Mouse (Mus musculus): ENCODE results near the gene Kcnip3. TPM values are rescaled to one million over a fixed set of nuclear protein-coding genes. Genes with fewer than 3 reads are reported as not detected.

Gene Kcnip3
- total and polyA plus RNA-seq, 2 experiments: 0.09 to 0.45 TPM

- Histone ChIP-seq H3K27me3 (ENCODE audit: control insufficient read depth, insufficient read depth, low read length) (no peaks in the 10 kb centered on the region), H3K4me1 (ENCODE audit: control insufficient read depth, insufficient read depth, low read length) (no peaks in the 10 kb centered on the region), H3K9ac (ENCODE audit: low read depth, low read length) (no peak overlapping the region), H3K4me3 (ENCODE audit: insufficient read depth, low read depth, low read length) (no peak overlapping the region), H3K27ac (replicated peaks; ENCODE audit: insufficient read depth, low read depth, low read length) (no peak overlapping the region), H3K36me3 (ENCODE audit: control insufficient read depth, insufficient read depth, low read length) (no peaks in the 10 kb centered on the region; the same call in 1 of the 2 replicates), H3K79me2 (ENCODE audit: control insufficient read depth, insufficient read depth, low read length) (no peaks in the 10 kb centered on the region)
- TF ChIP-seq POLR2A (IDR thresholded peaks at IDR 0.05; ENCODE audit: extremely low read depth, insufficient read depth, low read length) (no peak), CTCF (IDR thresholded peaks at IDR 0.05; ENCODE audit: low read depth, low read length) (no peak)
- 93% methylated on average over 9 of the region's 9 CpGs for WGBS
- no peak for DNase-seq (ENCODE audit: extremely low read depth, low read depth, low spot score)
These were observed 88.2 kb downstream of the Kcnip3 start for GRCm38 (mm10) chr2:127433487-127434295.

DNA sequence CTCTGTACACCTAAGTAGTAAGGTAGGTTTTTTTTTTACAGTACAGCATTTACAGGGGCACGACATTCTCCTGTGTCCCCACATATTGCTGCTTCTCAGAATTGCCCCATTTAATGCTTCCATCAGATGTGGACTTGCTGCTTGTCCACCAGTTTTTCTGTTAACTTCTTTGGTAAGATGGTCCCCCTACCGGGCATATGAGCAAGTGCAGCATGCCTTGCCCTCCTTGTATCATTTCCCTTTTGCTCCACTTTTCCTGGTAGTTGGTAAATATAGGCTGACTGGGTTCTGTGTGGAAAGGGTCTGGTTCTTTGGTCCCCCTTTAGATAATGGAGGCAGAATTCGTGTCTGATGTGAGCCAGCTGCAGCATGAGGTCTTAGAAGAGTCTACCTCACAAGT, 91.7 kb downstream of the Kcnip3 start:
- peak; percentile 59 for DNase-seq (ENCODE audit: extremely low read depth, low read depth, low spot score)
- Histone ChIP-seq H3K9ac (ENCODE audit: low read depth, low read length) (no peak overlapping the region), H3K36me3 (ENCODE audit: control insufficient read depth, insufficient read depth, low read length) (no peaks in the 10 kb centered on the region), H3K27me3 (ENCODE audit: control insufficient read depth, insufficient read depth, low read length) (no peaks in the 10 kb centered on the region), H3K4me1 (ENCODE audit: control insufficient read depth, insufficient read depth, low read length) (no peaks in the 10 kb centered on the region), H3K79me2 (ENCODE audit: control insufficient read depth, insufficient read depth, low read length) (no peaks in the 10 kb centered on the region), H3K4me3 (ENCODE audit: insufficient read depth, low read depth, low read length) (no peak overlapping the region), H3K27ac (replicated peaks; ENCODE audit: insufficient read depth, low read depth, low read length) (no peak overlapping the region)
- TF ChIP-seq CTCF (IDR thresholded peaks at IDR 0.05; ENCODE audit: low read depth, low read length) (peak; percentile 57; the same call in 1 of the 2 replicates), POLR2A (IDR thresholded peaks at IDR 0.05; ENCODE audit: extremely low read depth, insufficient read depth, low read length) (no peak)
- WGBS: 5% methylated on average over 3 of the region's 3 CpGs

DNA sequence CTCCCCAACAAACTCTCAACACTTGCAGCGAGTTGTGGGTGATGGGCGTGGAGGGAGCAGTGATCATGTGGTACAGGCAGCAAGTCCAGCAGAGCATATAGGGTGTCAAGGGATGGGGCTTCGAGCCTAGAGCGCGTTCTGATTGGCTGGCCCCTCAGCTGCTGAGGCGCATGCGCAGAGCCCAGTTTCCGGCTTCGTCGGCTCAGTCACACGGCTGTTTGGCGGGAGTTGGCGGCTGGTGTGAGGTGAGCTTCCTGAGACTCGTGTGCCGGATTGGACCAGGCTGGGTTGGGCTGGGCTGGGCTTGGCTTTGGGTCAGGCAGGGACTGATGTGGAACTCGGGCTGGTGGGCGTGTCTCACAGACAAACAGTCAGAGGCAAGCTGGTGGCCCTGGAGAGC, 96.9 kb downstream of the Kcnip3 start, which contains the start of gene Gpat2:
Gpat2 (plus strand) TSS at position 223 of the 400 bp plus-strand sequence.
- Histone ChIP-seq H3K79me2 (ENCODE audit: control insufficient read depth, insufficient read depth, low read length) (no peaks in the 10 kb centered on the region), H3K27ac (replicated peaks; ENCODE audit: insufficient read depth, low read depth, low read length) (no peak within 1 kb of the TSS), H3K36me3 (ENCODE audit: control insufficient read depth, insufficient read depth, low read length) (no peaks in the 10 kb centered on the region), H3K4me1 (ENCODE audit: control insufficient read depth, insufficient read depth, low read length) (no peaks in the 10 kb centered on the region), H3K9ac (ENCODE audit: low read depth, low read length) (no peak within 1 kb of the TSS), H3K27me3 (ENCODE audit: control insufficient read depth, insufficient read depth, low read length) (no peaks in the 10 kb centered on the region), H3K4me3 (ENCODE audit: insufficient read depth, low read depth, low read length) (no peak within 1 kb of the TSS)
- TF ChIP-seq CTCF (IDR thresholded peaks at IDR 0.05; ENCODE audit: low read depth, low read length) (no peak), POLR2A (IDR thresholded peaks at IDR 0.05; ENCODE audit: extremely low read depth, insufficient read depth, low read length) (no peak)
- no peak for DNase-seq (ENCODE audit: extremely low read depth, low read depth, low spot score)
- 83% methylated on average over 17 of the region's 17 CpGs for WGBS

- TF ChIP-seq POLR2A (IDR thresholded peaks at IDR 0.05; ENCODE audit: extremely low read depth, insufficient read depth, low read length): no peak
- no peak for TF ChIP-seq CTCF (IDR thresholded peaks at IDR 0.05; ENCODE audit: low read depth, low read length)
- H3K79me2 ChIP-seq (ENCODE audit: control insufficient read depth, insufficient read depth, low read length): no peaks in the 10 kb centered on the region
- H3K27ac ChIP-seq (replicated peaks; ENCODE audit: insufficient read depth, low read depth, low read length): no peak overlapping the region
- no peaks in the 10 kb centered on the region for H3K4me1 ChIP-seq (ENCODE audit: control insufficient read depth, insufficient read depth, low read length)
- no peak for DNase-seq (ENCODE audit: extremely low read depth, low read depth, low spot score)
- 75% methylated on average over 10 of the region's 10 CpGs for WGBS
- no peaks in the 10 kb centered on the region for H3K27me3 ChIP-seq (ENCODE audit: control insufficient read depth, insufficient read depth, low read length)
- no peak overlapping the region for H3K9ac ChIP-seq (ENCODE audit: low read depth, low read length)
- no peaks in the 10 kb centered on the region for H3K36me3 ChIP-seq (ENCODE audit: control insufficient read depth, insufficient read depth, low read length)
- no peak overlapping the region for H3K4me3 ChIP-seq (ENCODE audit: insufficient read depth, low read depth, low read length)
These were observed 103.5 kb downstream of the Kcnip3 start for GRCm38 (mm10) chr2:127418266-127418970.

DNA sequence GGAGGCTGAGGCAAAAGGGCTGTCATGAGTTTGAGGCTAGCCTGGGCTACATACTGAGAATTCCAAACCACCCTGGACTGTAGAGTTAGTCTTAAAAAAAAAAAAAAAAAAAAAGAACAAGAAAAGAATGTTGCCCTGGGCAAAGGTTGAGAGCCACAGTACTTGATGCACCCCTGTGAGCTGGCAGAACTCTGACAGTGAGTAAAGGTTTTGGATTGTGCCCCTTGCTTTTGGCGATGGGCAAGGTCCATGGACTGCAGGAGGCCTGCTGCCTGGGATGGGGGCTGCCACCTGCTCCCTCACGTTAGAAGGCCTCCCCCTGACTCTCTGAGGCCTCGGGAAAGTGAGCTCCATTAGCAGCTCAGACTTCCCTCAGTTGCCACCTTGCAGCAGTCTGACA, 105.2 kb downstream of the Kcnip3 start:
- TF ChIP-seq CTCF (IDR thresholded peaks at IDR 0.05; ENCODE audit: low read depth, low read length) (no peak), POLR2A (IDR thresholded peaks at IDR 0.05; ENCODE audit: extremely low read depth, insufficient read depth, low read length) (no peak)
- H3K4me3 ChIP-seq (ENCODE audit: insufficient read depth, low read depth, low read length): no peak overlapping the region
- H3K27ac ChIP-seq (replicated peaks; ENCODE audit: insufficient read depth, low read depth, low read length): no peak overlapping the region
- no peaks in the 10 kb centered on the region for H3K79me2 ChIP-seq (ENCODE audit: control insufficient read depth, insufficient read depth, low read length)
- no peak overlapping the region for H3K9ac ChIP-seq (ENCODE audit: low read depth, low read length)
- H3K36me3 ChIP-seq (ENCODE audit: control insufficient read depth, insufficient read depth, low read length): no peaks in the 10 kb centered on the region
- no peaks in the 10 kb centered on the region for H3K4me1 ChIP-seq (ENCODE audit: control insufficient read depth, insufficient read depth, low read length)
- no peak for DNase-seq (ENCODE audit: extremely low read depth, low read depth, low spot score)
- WGBS: 86% methylated on average over 3 of the region's 3 CpGs
- no peaks in the 10 kb centered on the region for H3K27me3 ChIP-seq (ENCODE audit: control insufficient read depth, insufficient read depth, low read length)
